9 mouse cellular contexts compared by ENCODE assay signal in the genomic region with DNA sequence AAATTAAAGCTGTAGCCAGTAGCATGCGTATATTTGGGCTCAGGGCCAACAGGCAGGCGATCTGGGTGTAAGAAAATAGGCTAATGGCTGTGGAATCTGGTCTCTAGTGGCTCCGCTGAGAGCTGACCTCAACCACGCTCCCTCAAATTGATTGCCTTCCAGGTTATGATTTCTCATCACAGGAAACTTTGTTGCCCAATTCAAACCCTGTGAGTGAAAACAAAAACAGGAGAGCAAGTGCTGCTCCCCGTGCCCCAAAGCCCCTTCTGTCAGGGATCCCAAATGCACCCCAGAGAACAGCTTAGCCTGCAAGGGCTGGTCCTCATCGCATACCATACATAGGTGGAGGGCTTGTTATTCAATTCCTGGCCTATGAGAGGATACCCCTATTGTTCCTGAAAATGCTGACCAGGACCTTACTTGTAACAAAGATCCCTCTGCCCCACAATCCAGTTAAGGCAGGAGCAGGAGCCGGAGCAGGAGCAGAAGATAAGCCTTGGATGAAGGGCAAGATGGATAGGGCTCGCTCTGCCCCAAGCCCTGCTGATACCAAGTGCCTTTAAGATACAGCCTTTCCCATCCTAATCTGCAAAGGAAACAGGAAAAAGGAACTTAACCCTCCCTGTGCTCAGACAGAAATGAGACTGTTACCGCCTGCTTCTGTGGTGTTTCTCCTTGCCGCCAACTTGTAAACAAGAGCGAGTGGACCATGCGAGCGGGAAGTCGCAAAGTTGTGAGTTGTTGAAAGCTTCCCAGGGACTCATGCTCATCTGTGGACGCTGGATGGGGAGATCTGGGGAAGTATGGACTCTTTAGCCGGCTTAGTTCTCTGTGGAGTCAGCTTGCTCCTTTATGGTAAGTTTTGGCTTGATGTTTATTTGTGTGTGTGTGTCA. TPM values are rescaled to one million over a fixed set of nuclear protein-coding genes. Genes with fewer than 3 reads are reported as not detected.
DNase-seq lines count a peak whose midpoint lies in the region; ATAC-seq lines count a peak whose summit lies in the region.
"Had no signal": no experiment of that assay in that cellular context is flagged by ENCODE, and none has a peak within 500 bp of the region (broad histone marks: within the 10 kb centered on the region; RNA-seq: fewer than 3 reads in every experiment).

A gene (plus strand): TSS at position 452 of the 894 bp plus-strand sequence.

- H3K9ac ChIP-seq in heart, embryonic 14.5 days (ENCODE audit: low read length) = peak within 1 kb of the TSS; percentile 69
- H3K9ac ChIP-seq in neural tube, embryonic 14.5 days (replicated peaks; ENCODE audit: low read depth, low read length) = 0 out of 2 replicates have a peak within 1 kb of the TSS, but pooled peaks have one; percentile 28
- H3K9ac ChIP-seq: neural tube, embryonic 12.5 days had no signal

- no peaks in the 10 kb centered on the region for H3K36me3 ChIP-seq in heart, embryonic 14.5 days (ENCODE audit: control insufficient read depth, insufficient read depth, low read length)
- H3K36me3 ChIP-seq in limb, embryonic 10.5 days = no peaks in the 10 kb centered on the region
- H3K36me3 ChIP-seq in neural tube, embryonic 14.5 days (ENCODE audit: control insufficient read depth, insufficient read depth, low read length) = no peaks in the 10 kb centered on the region
- H3K36me3 ChIP-seq: neural tube, embryonic 12.5 days had no signal

- intact Hi-C loops in left cerebral cortex, postnatal 14 days (cut with DNase I) = no loop called here
- intact Hi-C loops in left cerebral cortex, postnatal 36 days (cut with DNase I) = no loop called here

- H3K4me3 ChIP-seq in brown adipose tissue, adult 24 weeks (ENCODE audit: insufficient read depth, low read depth, low read length) = peak within 1 kb of the TSS; percentile 70
- peak within 1 kb of the TSS; percentile 47 to 57 for H3K4me3 ChIP-seq in heart, embryonic 14.5 days (ENCODE audit: control insufficient read depth in 1 of 2, insufficient read depth in 1 of 2, low read depth in 1 of 2, low read length in 2 of 2)
- peak within 1 kb of the TSS; percentile 24 for H3K4me3 ChIP-seq in limb, embryonic 10.5 days
- peak within 1 kb of the TSS; percentile 16; the same call in 1 of the 2 replicates for H3K4me3 ChIP-seq in neural tube, embryonic 14.5 days (ENCODE audit: low read depth, low read length)
- H3K4me3 ChIP-seq: neural tube, embryonic 12.5 days had no signal

- no peak for DNase-seq in left cerebral cortex, postnatal 14 days (ENCODE audit: low spot score in 2 of 2)
- DNase-seq in left cerebral cortex, postnatal 36 days (ENCODE audit: low spot score in 2 of 2) = no peak
- DNase-seq in limb, embryonic 10.5 days (ENCODE audit: low spot score) = no peak
- DNase-seq in spleen, postnatal 4 days (ENCODE audit: low spot score in 2 of 2) = no peak
- no peak for DNase-seq in left cerebral cortex, adult 18-20 months (ENCODE audit: low spot score in 2 of 2)

- peak within 1 kb of the TSS; percentile 97 for H3K27ac ChIP-seq in brown adipose tissue, adult 24 weeks (replicated peaks; ENCODE audit: low read depth, low read length)
- peak within 1 kb of the TSS; percentile 87 for H3K27ac ChIP-seq in heart, embryonic 14.5 days (replicated peaks in 1 of 2; ENCODE audit: control insufficient read depth in 1 of 2, insufficient read depth in 1 of 2, low read depth in 2 of 2, low read length in 2 of 2)
- peak within 1 kb of the TSS; percentile 26; the same call in 1 of the 2 replicates for H3K27ac ChIP-seq in limb, embryonic 10.5 days
- no peak within 1 kb of the TSS for H3K27ac ChIP-seq in neural tube, embryonic 14.5 days (ENCODE audit: low read depth, low read length)
- H3K27ac ChIP-seq: neural tube, embryonic 12.5 days had no signal

- ATAC-seq in heart, embryonic 14.5 days (ENCODE audit: insufficient number of reproducible peaks, insufficient read depth, low FRiP score, low read depth) = peak; percentile 62
- ATAC-seq in neural tube, embryonic 14.5 days (ENCODE audit: low read depth) = no peak

- 30% methylated on average over 16 of the region's 16 CpGs for WGBS in heart, embryonic 14.5 days
- 70% methylated on average over 16 of the region's 16 CpGs for WGBS in limb, embryonic 10.5 days
- WGBS in neural tube, embryonic 14.5 days = 69% methylated on average over 16 of the region's 16 CpGs

- H3K9me3 ChIP-seq in heart, embryonic 14.5 days (ENCODE audit: control insufficient read depth, low read length) = no peaks in the 10 kb centered on the region
- no peaks in the 10 kb centered on the region for H3K9me3 ChIP-seq in limb, embryonic 10.5 days (replicated peaks)
- no peaks in the 10 kb centered on the region for H3K9me3 ChIP-seq in neural tube, embryonic 14.5 days (ENCODE audit: control insufficient read depth, low read length)
- H3K9me3 ChIP-seq: neural tube, embryonic 12.5 days had no signal

- H3K27me3 ChIP-seq in heart, embryonic 14.5 days (ENCODE audit: control insufficient read depth, insufficient read depth, low read length) = no peaks in the 10 kb centered on the region
- no peaks in the 10 kb centered on the region for H3K27me3 ChIP-seq in limb, embryonic 10.5 days (ENCODE audit: low read depth, poor library complexity, severe bottlenecking)
- H3K27me3 ChIP-seq in neural tube, embryonic 14.5 days (ENCODE audit: control insufficient read depth, insufficient read depth, low read length) = no peaks in the 10 kb centered on the region
- H3K27me3 ChIP-seq: neural tube, embryonic 12.5 days had no signal

- H3K4me2 ChIP-seq in heart, embryonic 14.5 days (ENCODE audit: low read length) = peak within 1 kb of the TSS; percentile 57
- H3K4me2 ChIP-seq in neural tube, embryonic 14.5 days (ENCODE audit: low read depth, low read length) = no peak within 1 kb of the TSS
- H3K4me2 ChIP-seq: neural tube, embryonic 12.5 days had no signal

- H3K4me1 ChIP-seq in brown adipose tissue, adult 24 weeks (ENCODE audit: control insufficient read depth, insufficient read depth, insufficient read length, low read length) = peaks cover 8% of the 10 kb centered on the region
- H3K4me1 ChIP-seq in heart, embryonic 14.5 days (ENCODE audit: control insufficient read depth in 2 of 2, insufficient read depth in 2 of 2, low read length in 2 of 2) = peaks cover 13 to 20% of the 10 kb centered on the region in 2 experiments
- peaks cover 6% of the 10 kb centered on the region; the same call in 1 of the 2 replicates for H3K4me1 ChIP-seq in limb, embryonic 10.5 days
- no peaks in the 10 kb centered on the region for H3K4me1 ChIP-seq in neural tube, embryonic 14.5 days (ENCODE audit: control insufficient read depth, insufficient read depth, low read length)
- H3K4me1 ChIP-seq: neural tube, embryonic 12.5 days had no signal

RNA-seq across cellular contexts. Expression of the gene that starts here (rescaled TPM):
- total RNA-seq in left cerebral cortex, postnatal 14 days (2021) = 10 to 100 TPM; 11.2 to 11.3 TPM
- total RNA-seq in left cerebral cortex, postnatal 36 days (2021) = 1 to 10 TPM; 8.3 to 8.7 TPM
- 8.7 and 13.7 TPM in 2 replicates for polyA plus RNA-seq in brown adipose tissue, adult 24 weeks (2012; ENCODE audit: insufficient read depth, insufficient read length, missing spikeins)
- 56.8 and 57.7 TPM in 2 replicates for polyA plus RNA-seq in heart, embryonic 14.5 days (2014; fragmentation: Nextera tagmentation; extraction: Ambion mirVana)
- 7.1 and 9.0 TPM in 2 replicates for polyA plus RNA-seq in limb, embryonic 10.5 days (2016; fragmentation: Nextera tagmentation; extraction: Ambion mirVana)
- 5.1 and 11.3 TPM in 2 replicates for polyA plus RNA-seq in neural tube, embryonic 14.5 days (2014; fragmentation: Nextera tagmentation; extraction: Ambion mirVana)
- 10 to 100 TPM in 1 of 2 experiments, 1 to 10 TPM in 1; 7.8 to 10.2 TPM for total RNA-seq in left cerebral cortex, adult 18-20 months (2021)

Comparison
In these comparisons a context has a peak if more than half of its experiments do, and no peak if none do; other contexts are left out.
1. H3K4me3 ChIP-seq: peak in every context shown above with its lines; median percentile 70 in brown adipose tissue, adult 24 weeks; 52 in heart, embryonic 14.5 days; 24 in limb, embryonic 10.5 days; 16 in neural tube, embryonic 14.5 days.